Mouse (Mus musculus) MEL (cell line): ENCODE data around the gene Lix1l. TPM values are rescaled to one million over a fixed set of nuclear protein-coding genes. Genes with fewer than 3 reads are reported as not detected.
A peak's percentile ranks its signal among the peaks of the same experiment; 100 is the strongest.

ENCODE experiments used
- DNase-seq: peaks from one replicate; pipeline ENCODE4 v3.0.0; 2011; ENCODE audit warnings: low read depth, low spot score
- H3K27ac ChIP-seq: 2 replicates; pipeline ENCODE4 v1.5.1; 2012; ENCODE audit warnings: low read depth, mild to moderate bottlenecking, control low read depth, low read length, moderate library complexity; ENCODE audit not compliant: control insufficient read depth
- H3K27me3 ChIP-seq, 2 experiments: fragments of 150-350 bp in 1 of 2; sonication (generic) in 1 of 2; 2 replicates each; pipeline ENCODE4 v1.6.1; 2012; ENCODE audit warnings: low read length in 2 of 2, mild to moderate bottlenecking in 2 of 2, improper control_type of control experiment in 1 of 2, moderate library complexity in 1 of 2; ENCODE audit not compliant: insufficient read depth in 2 of 2, control insufficient read depth in 1 of 2
- H3K36me3 ChIP-seq, 2 experiments: 2 replicates each; pipeline ENCODE4 v1.6.1; 2012 to 2014; ENCODE audit warnings: low read length in 2 of 2, improper control_type of control experiment in 1 of 2, inconsistent platforms in 1 of 2, mild to moderate bottlenecking in 1 of 2; ENCODE audit not compliant: insufficient read depth in 2 of 2, control insufficient read depth in 1 of 2
- H3K4me1 ChIP-seq, 2 experiments: fragments of 150-350 bp in 1 of 2; sonication (generic) in 1 of 2; 2 replicates each; pipeline ENCODE4 v1.6.1; 2012; ENCODE audit warnings: low read length in 2 of 2, improper control_type of control experiment in 1 of 2, mild to moderate bottlenecking in 1 of 2; ENCODE audit not compliant: insufficient read depth in 2 of 2, control insufficient read depth in 1 of 2
- H3K4me3 ChIP-seq, 2 experiments: fragments of 150-350 bp in 1 of 2; sonication (generic) in 1 of 2; 2 replicates each; pipeline ENCODE4 v1.5.1; 2012; ENCODE audit warnings: low read depth in 2 of 2, low read length in 2 of 2, mild to moderate bottlenecking in 2 of 2, moderate library complexity in 2 of 2, control low read depth in 1 of 2, improper control_type of control experiment in 1 of 2; ENCODE audit not compliant: control insufficient read depth in 1 of 2, insufficient read depth in 1 of 2
- H3K79me2 ChIP-seq: 2 replicates; pipeline ENCODE4 v1.6.1; 2012; ENCODE audit warnings: mild to moderate bottlenecking, low read length, moderate library complexity; ENCODE audit not compliant: control insufficient read depth, poor library complexity, insufficient read depth
- H3K9ac ChIP-seq: 2 replicates; pipeline ENCODE4 v1.6.1; 2012; ENCODE audit warnings: low read depth, mild to moderate bottlenecking, control low read depth, low read length, moderate library complexity; ENCODE audit not compliant: control insufficient read depth, poor library complexity, severe bottlenecking
- H3K9me3 ChIP-seq: fragments of 150-350 bp; sonication (generic); replicated peaks from 2 replicates; pipeline ENCODE4 v1.6.1; 2012; ENCODE audit warnings: mild to moderate bottlenecking, low read length, improper control_type of control experiment, moderate library complexity; ENCODE audit not compliant: insufficient read depth
- BHLHE40 ChIP-seq: IDR thresholded peaks from 2 replicates; pipeline ENCODE4 v1.6.1; 2012; ENCODE audit warnings: low read depth, mild to moderate bottlenecking, inconsistent platforms, low read length, improper control_type of control experiment, borderline replicate concordance
- CHD2 ChIP-seq: IDR thresholded peaks from 2 replicates; pipeline ENCODE4 v1.6.1; 2011; ENCODE audit warnings: low read length, improper control_type of control experiment
- E2F4 ChIP-seq: IDR thresholded peaks from 2 replicates; pipeline ENCODE4 v1.6.1; 2011; ENCODE audit warnings: low read depth, low read length, improper control_type of control experiment, borderline replicate concordance
- ELF1 ChIP-seq: IDR thresholded peaks from 2 replicates; pipeline ENCODE4 v1.6.1; 2014; ENCODE audit warnings: low read depth, mild to moderate bottlenecking, inconsistent platforms, low read length, improper control_type of control experiment, moderate library complexity
- EP300 ChIP-seq, 2 experiments: IDR thresholded peaks; 2 replicates each; pipeline ENCODE4 v1.6.1; 2011; ENCODE audit warnings: improper control_type of control experiment in 2 of 2, low read length in 2 of 2, low read depth in 1 of 2, mild to moderate bottlenecking in 1 of 2
- GABPA ChIP-seq: IDR thresholded peaks from 2 replicates; pipeline ENCODE4 v1.6.1; 2012; ENCODE audit warnings: low read depth, mild to moderate bottlenecking, inconsistent platforms, low read length, improper control_type of control experiment, moderate library complexity
- GATA1 ChIP-seq: IDR thresholded peaks from 2 replicates; pipeline ENCODE4 v1.6.1; 2011; ENCODE audit warnings: low read depth, low read length, improper control_type of control experiment
- HCFC1 ChIP-seq: IDR thresholded peaks from 2 replicates; pipeline ENCODE4 v1.6.1; 2012; ENCODE audit warnings: low read depth, mild to moderate bottlenecking, inconsistent platforms, low read length, improper control_type of control experiment, moderate library complexity
- JUND ChIP-seq: IDR thresholded peaks from 2 replicates; pipeline ENCODE4 v1.6.1; 2011; ENCODE audit warnings: low read depth, mild to moderate bottlenecking, improper control_type of control experiment, low read length
- KAT2A ChIP-seq: conservative IDR thresholded peaks from 2 replicates; pipeline ENCODE4 v1.6.1; 2012; ENCODE audit warnings: low read depth, low read length, improper control_type of control experiment, inconsistent platforms
- MAX ChIP-seq: IDR thresholded peaks from 2 replicates; pipeline ENCODE4 v1.6.1; 2011; ENCODE audit warnings: low read length, improper control_type of control experiment
- MAZ ChIP-seq: IDR thresholded peaks from 2 replicates; pipeline ENCODE4 v1.6.1; 2012; ENCODE audit warnings: low read depth, mild to moderate bottlenecking, inconsistent platforms, low read length, improper control_type of control experiment
- MYB ChIP-seq: IDR thresholded peaks from 2 replicates; pipeline ENCODE4 v1.6.1; 2011; ENCODE audit warnings: mild to moderate bottlenecking, low read depth, low read length, improper control_type of control experiment
- MYC ChIP-seq: IDR thresholded peaks from 2 replicates; pipeline ENCODE4 v1.6.1; 2011; ENCODE audit warnings: low read depth, mild to moderate bottlenecking, low read length, improper control_type of control experiment, moderate library complexity
- NELFE ChIP-seq: IDR thresholded peaks from 2 replicates; pipeline ENCODE4 v1.6.1; 2011; ENCODE audit warnings: low read depth, low read length, improper control_type of control experiment
- NRF1 ChIP-seq: IDR thresholded peaks from 2 replicates; pipeline ENCODE4 v1.6.1; 2014; ENCODE audit warnings: low read depth, mild to moderate bottlenecking, inconsistent platforms, low read length, improper control_type of control experiment, moderate library complexity; ENCODE audit not compliant: poor library complexity, insufficient read depth, severe bottlenecking
- POLR2A ChIP-seq, 2 experiments: IDR thresholded peaks; 2 replicates each; pipeline ENCODE4 v1.6.1; 2011 to 2012; ENCODE audit warnings: low read length in 2 of 2, mild to moderate bottlenecking in 2 of 2, control low read depth in 1 of 2, improper control_type of control experiment in 1 of 2, low read depth in 1 of 2, moderate library complexity in 1 of 2; ENCODE audit not compliant: control insufficient read depth in 1 of 2, insufficient read depth in 1 of 2, poor library complexity in 1 of 2
- POLR2AphosphoS2 ChIP-seq: IDR thresholded peaks from 2 replicates; pipeline ENCODE4 v1.6.1; 2011; ENCODE audit warnings: low read length, improper control_type of control experiment
- POLR2AphosphoS5 ChIP-seq: IDR thresholded peaks from 2 replicates; pipeline ENCODE4 v1.6.1; 2012; ENCODE audit warnings: low read depth, borderline replicate concordance, mild to moderate bottlenecking, inconsistent platforms, low read length, moderate library complexity, mixed read lengths
- RAD21 ChIP-seq: IDR thresholded peaks from 2 replicates; pipeline ENCODE4 v1.6.1; 2011; ENCODE audit warnings: mild to moderate bottlenecking, low read depth, low read length, improper control_type of control experiment
- RCOR1 ChIP-seq: IDR thresholded peaks from 2 replicates; pipeline ENCODE4 v1.6.1; 2012; ENCODE audit warnings: low read depth, mild to moderate bottlenecking, inconsistent platforms, low read length, improper control_type of control experiment
- SIN3A ChIP-seq: IDR thresholded peaks from 2 replicates; pipeline ENCODE4 v1.6.1; 2012; ENCODE audit warnings: low read length, improper control_type of control experiment, inconsistent platforms
- SMC3 ChIP-seq: IDR thresholded peaks from 2 replicates; pipeline ENCODE4 v1.6.1; 2011; ENCODE audit warnings: low read depth, low read length, improper control_type of control experiment
- TAL1 ChIP-seq: IDR thresholded peaks from 2 replicates; pipeline ENCODE4 v1.6.1; 2012; ENCODE audit warnings: mild to moderate bottlenecking, inconsistent platforms, low read length, moderate library complexity, mixed read lengths
- TCF12 ChIP-seq: IDR thresholded peaks from 2 replicates; pipeline ENCODE4 v1.6.1; 2014; ENCODE audit warnings: low read depth, mild to moderate bottlenecking, inconsistent platforms, low read length, improper control_type of control experiment, moderate library complexity
- USF1 ChIP-seq: IDR thresholded peaks from 2 replicates; pipeline ENCODE4 v1.6.1; 2014; ENCODE audit warnings: low read depth, mild to moderate bottlenecking, inconsistent platforms, low read length, improper control_type of control experiment, moderate library complexity
- USF2 ChIP-seq, 2 experiments: IDR thresholded peaks; 2 replicates each; pipeline ENCODE4 v1.6.1; 2011 to 2012; ENCODE audit warnings: improper control_type of control experiment in 2 of 2, low read length in 2 of 2, borderline replicate concordance in 1 of 2, inconsistent platforms in 1 of 2, low read depth in 1 of 2, mild to moderate bottlenecking in 1 of 2; ENCODE audit not compliant: insufficient read depth in 1 of 2
- ZKSCAN1 ChIP-seq: IDR thresholded peaks from 2 replicates; pipeline ENCODE4 v1.6.1; 2012; ENCODE audit warnings: low read depth, mild to moderate bottlenecking, inconsistent platforms, low read length, improper control_type of control experiment, moderate library complexity
- ZNF384 ChIP-seq: IDR thresholded peaks from 2 replicates; pipeline ENCODE4 v1.6.1; 2012; ENCODE audit warnings: low read depth, mild to moderate bottlenecking, inconsistent platforms, low read length, improper control_type of control experiment
- polyA plus RNA-seq, 2 experiments: library from polyadenylated mRNA; stranded (reverse) in 1 of 2; unstranded in 1 of 2; fragments of >175 nt in 1 of 2; fragments of >200 nt in 1 of 2; gene quantifications; 2 replicates each; pipeline versions ENCODE4 v1.2.1 to v1.2.4; 2012; ENCODE audit warnings: low replicate concordance in 2 of 2, low read depth in 1 of 2; ENCODE audit not compliant: insufficient read length in 2 of 2, insufficient read depth in 1 of 2, missing spikeins in 1 of 2
- total RNA-seq: library from RNA; depleted of rRNA; stranded (reverse); fragments of 300-350 nt; gene quantifications from 2 replicates; pipeline ENCODE4 v1.2.3, GENCODE M21; 2012

The Lix1l gene
- total and polyA plus RNA-seq, 3 experiments: 5.4 to 17.0 TPM; not detected in 1

- Histone ChIP-seq H3K9ac (peak overlapping the region; percentile 65), H3K9me3 (no peaks in the 10 kb centered on the region), H3K79me2 (peaks cover 3% of the 10 kb centered on the region; the same call in 1 of the 2 replicates), H3K4me1 (peaks cover 12 to 42% of the 10 kb centered on the region in 2 experiments), H3K27ac (peak overlapping the region; percentile 76), H3K36me3 (peaks cover 0 to 34% of the 10 kb centered on the region in 2 experiments; a peak in 2 of 4 replicates), H3K4me3 (peak overlapping the region; percentile 58), H3K27me3 (no peaks in the 10 kb centered on the region)
- 0 out of 2 replicates have a peak, but pooled peaks have one; percentile 13 for TF ChIP-seq MYC
- 0 out of 2 replicates have a peak, but pooled peaks have one; percentile 8 for TF ChIP-seq TCF12
- TF ChIP-seq USF2 (IDR thresholded peaks at IDR 0.05; ENCODE audit: borderline replicate concordance in 1 of 2, insufficient read depth in 1 of 2, low read depth in 1 of 2, low read length in 2 of 2): no peak
- DNase-seq: peak; percentile 21
Measured at GRCm38 (mm10) chr3:96579239-96579750, 21.7 kb upstream of the Lix1l start.

- H3K27ac ChIP-seq: peak overlapping the region; percentile 76
- H3K4me3 ChIP-seq: peak overlapping the region; percentile 58 to 59
- H3K4me1 ChIP-seq: peaks cover 12 to 42% of the 10 kb centered on the region in 2 experiments
- H3K9me3 ChIP-seq: no peaks in the 10 kb centered on the region
- peak; percentile 100 for DNase-seq
- peak overlapping the region; percentile 65 for H3K9ac ChIP-seq
- H3K36me3 ChIP-seq: peaks cover 0 to 34% of the 10 kb centered on the region in 2 experiments; a peak in 2 of 4 replicates
- peaks cover 3% of the 10 kb centered on the region; the same call in 1 of the 2 replicates for H3K79me2 ChIP-seq
- no peaks in the 10 kb centered on the region for H3K27me3 ChIP-seq
- TF ChIP-seq E2F4 (no peak), CHD2 (no peak), MAZ (peak; percentile 88), EP300 (IDR thresholded peaks at IDR 0.05; ENCODE audit: low read depth in 1 of 2, low read length in 2 of 2) (peak; percentile 46 to 56; a peak in 2 of 4 replicates), POLR2A (IDR thresholded peaks at IDR 0.05; ENCODE audit: control insufficient read depth in 1 of 2, insufficient read depth in 1 of 2, low read depth in 1 of 2, low read length in 2 of 2, poor library complexity in 1 of 2) (peak in 1 of 2 experiments; percentile 87; a peak in 2 of 4 replicates), RCOR1 (peak; percentile 94), GABPA (no peak), KAT2A (no peak), ZNF384 (peak; percentile 63; the same call in 1 of the 2 replicates), RAD21 (peak; percentile 100), SMC3 (peak; percentile 100), HCFC1 (peak; percentile 78), USF1 (peak; percentile 60; the same call in 1 of the 2 replicates), ELF1 (peak; percentile 88), GATA1 (peak; percentile 100), NELFE (peak; percentile 72), JUND (peak; percentile 84), TAL1 (peak; percentile 49), SIN3A (peak; percentile 98), MAX (peak; percentile 91), USF2 (IDR thresholded peaks at IDR 0.05; ENCODE audit: borderline replicate concordance in 1 of 2, insufficient read depth in 1 of 2, low read depth in 1 of 2, low read length in 2 of 2) (no peak), MYB (no peak), POLR2AphosphoS2 (peak; percentile 61; the same call in 1 of the 2 replicates), POLR2AphosphoS5 (peak; percentile 60; the same call in 1 of the 2 replicates), ZKSCAN1 (no peak), NRF1 (peak; percentile 20; the same call in 1 of the 2 replicates), BHLHE40 (peak; percentile 59; the same call in 1 of the 2 replicates), MYC (peak; percentile 80)
Measured at GRCm38 (mm10) chr3:96579885-96580454, 21.0 kb upstream of the Lix1l start.
